Mouse (Mus musculus) bone marrow macrophage, adult 2 months (primary cell): ENCODE results near the gene Fdxr.

Experiments
- CTCF ChIP-seq: IDR thresholded peaks from 2 replicates; pipeline ENCODE4 v1.5.1; 2012; ENCODE audit warnings: low read depth, mild to moderate bottlenecking, low read length, moderate library complexity
- POLR2A ChIP-seq: IDR thresholded peaks from 2 replicates; pipeline ENCODE4 v1.6.1; 2012; ENCODE audit warnings: mild to moderate bottlenecking, low read depth, low read length, borderline replicate concordance

DNA sequence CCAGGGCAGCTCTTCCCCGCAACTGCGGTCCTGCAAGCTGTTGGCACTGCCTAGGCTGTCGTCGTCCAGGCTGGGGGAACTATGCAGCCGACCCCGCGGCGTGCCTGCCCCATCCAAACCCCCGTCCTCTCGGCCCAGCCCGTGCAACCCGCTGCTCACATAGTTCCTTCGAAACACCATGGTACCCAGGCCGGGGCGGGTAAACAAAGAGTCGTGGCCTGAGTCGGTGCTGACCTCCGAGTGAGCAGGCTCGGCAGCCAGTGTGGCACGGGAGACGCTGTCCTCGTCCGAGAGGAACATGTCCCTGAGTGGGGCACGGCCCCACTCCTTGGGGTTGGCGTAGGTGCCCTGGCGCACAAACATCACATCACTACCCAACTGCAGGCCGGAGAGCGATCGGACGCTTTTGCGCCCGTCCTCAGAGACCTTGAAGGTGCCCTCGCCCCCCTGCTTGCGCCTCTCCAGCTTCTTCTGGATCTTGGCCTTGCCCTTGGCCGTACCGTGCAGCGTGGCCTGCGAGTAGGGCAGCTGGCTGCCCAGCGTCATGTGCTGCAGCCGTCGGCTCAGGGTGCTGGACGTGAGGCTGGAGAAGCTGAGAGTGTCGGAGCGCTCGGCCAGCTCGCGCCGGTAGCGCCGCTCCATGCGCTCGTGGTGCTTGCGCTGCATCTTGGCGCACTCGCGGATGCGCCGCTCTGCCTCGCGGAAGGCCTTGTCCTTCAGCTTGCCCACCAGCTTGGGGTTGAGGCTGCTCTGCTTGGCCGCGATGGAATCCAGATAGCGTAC, 41.6 kb upstream of the Fdxr start:
- no peak for TF ChIP-seq CTCF
- no peak for TF ChIP-seq POLR2A
